Mouse (Mus musculus): ENCODE measurements around the gene Slc12a9. TPM values are rescaled to one million over a fixed set of nuclear protein-coding genes. Genes with fewer than 3 reads are reported as not detected.

Gene Slc12a9
- total RNA-seq, 2 experiments from 2014 or later, result 29.7 to 35.5 TPM

DNA sequence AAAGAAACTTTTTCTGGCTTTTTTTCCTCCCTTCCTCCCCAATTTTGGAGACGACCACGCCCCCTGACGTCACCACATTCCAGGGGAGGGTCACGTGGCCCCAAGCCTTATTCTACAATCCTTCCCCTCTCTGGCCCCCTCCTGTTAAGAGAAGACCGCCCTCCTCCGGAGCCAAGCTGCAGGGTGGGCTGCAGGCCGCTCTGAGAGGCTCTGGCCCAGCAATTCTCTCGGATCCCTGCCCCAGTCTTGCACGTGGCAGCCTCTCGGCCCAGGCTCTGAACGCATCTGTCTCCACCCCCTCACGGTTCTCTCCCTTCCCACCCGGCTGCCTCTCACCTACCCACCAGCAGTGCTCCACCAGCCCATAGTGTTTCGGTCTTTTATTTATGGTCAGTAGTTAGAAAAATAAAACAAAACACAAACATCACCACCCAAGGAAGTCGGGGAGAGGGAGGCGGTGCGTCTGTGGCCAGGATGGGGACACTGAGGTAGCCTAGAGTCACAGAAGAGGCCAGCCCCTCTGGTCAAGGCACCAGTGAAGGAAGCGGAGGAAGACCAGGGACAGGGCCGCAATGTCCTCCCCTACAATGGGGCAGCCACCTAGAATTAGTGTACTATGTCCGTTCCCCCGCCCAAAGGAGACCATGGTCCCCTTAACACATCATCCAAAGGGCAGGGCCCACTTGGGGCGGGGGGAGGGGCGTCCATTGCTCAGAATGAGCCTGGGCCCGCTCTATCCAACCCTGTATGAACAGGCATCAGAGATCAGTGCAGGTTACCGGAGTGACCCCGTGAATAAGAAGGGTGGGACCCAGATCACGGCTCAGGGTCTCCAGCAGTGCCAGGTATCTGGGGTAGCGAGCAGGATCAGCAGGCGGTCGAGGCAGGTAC, 19.0 kb downstream of the Slc12a9 start, which contains the start of gene Trip6:
Gene Trip6, minus strand, starts transcription at position 212 of the 891 bp plus-strand sequence.
- DNase-seq (ENCODE audit: low spot score in 2 of 2), result peak in 1 of 2 experiments; percentile 61

DNA sequence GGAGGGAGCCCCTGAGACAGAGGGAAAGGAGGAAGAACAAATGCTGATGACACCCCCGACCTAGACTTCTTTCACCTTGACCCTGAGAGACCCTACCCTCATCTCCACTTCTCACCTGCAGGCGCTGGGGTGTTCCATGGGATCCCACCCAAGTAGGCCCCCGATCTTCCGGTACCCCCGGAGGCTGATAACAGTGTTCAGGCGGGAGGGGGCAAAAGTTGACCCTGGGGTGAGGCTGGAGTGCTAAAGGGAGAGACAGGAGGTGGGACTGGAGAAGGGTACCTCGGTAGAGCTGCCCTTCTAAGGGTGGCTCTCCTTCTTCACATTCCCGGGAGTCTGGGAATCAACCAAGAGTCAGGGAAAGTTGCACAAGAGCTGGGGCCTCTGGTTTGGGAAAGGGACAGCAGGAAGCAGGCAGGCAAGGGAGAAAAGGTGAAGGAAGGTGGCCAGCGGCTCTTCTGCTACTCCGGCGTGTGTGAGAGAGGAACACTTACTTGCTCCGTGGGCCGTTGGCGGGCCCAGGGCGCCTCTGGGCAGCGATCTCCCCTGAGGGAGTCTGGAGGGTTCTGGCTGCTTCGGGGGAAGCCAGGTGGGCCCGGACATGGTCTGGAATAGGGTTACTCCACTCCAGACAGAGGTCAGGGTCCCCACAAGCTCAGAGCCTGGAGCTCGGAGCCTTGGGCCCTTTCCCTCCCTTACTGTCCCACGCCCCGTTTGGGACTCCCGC, 19.8 kb downstream of the Slc12a9 start:
- DNase-seq (ENCODE audit: low spot score in 2 of 2), result no peak

GRCm38 (mm10) chr5:137308356-137308755, 25.0 kb downstream of the Slc12a9 start:
- no peak for DNase-seq (ENCODE audit: low spot score in 2 of 2)

GRCm38 (mm10) chr5:137307071-137307912, 26.1 kb downstream of the Slc12a9 start, which contains the start of gene Srrt:
Srrt (minus strand) TSS chr5:137307674.
- peak; percentile 91 to 96 for DNase-seq (ENCODE audit: low spot score in 2 of 2)

DNA sequence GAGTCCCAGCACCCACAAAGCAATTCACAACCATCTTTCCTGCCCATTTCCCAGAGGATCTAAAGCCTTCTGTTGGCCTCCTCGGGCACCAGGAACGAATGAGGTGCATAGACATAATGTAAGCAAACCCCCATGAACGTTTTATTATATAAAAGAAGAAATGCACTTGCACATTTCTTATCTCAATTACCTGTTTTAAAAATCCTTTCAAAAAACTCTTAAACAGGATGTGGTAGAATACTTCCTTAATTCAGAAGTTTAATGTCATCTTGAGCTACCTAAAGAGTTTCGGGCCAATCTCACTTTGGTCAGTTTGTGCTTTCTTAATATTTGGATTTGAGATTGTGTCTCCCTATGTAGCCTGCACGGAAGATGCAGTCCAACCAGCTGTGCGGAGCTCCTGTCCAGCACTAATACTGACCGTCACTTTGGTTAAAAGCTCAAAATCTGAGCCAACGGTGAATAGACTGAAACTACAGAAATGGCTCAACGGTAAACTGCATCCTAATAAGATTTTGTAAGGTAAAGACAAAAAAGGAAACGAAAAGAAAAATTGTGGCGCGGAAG, 26.9 kb downstream of the Slc12a9 start:
- DNase-seq (ENCODE audit: low spot score in 2 of 2), result no peak

DNA sequence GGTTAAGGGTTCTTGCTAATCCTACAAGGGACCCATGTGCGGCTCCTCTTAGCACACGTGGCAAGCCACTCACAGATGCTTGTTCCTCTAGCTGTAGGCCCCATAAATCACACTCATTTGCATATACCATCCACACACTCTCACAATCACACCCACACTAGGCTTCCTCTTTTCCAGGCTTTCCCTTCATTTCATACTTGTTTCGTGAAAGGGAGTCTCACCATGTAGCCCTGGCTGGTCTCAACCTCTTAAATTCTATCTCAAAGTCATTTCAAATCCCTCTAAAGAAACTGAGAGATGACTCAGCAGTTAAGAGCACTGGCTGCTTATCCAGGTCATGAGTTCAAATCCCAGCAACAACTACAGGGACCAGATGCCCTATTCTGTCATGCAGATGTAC, 27.6 kb downstream of the Slc12a9 start:
- no peak for DNase-seq (ENCODE audit: low spot score in 2 of 2)

- DNase-seq (ENCODE audit: low spot score in 2 of 2), result no peak
Measured at GRCm38 (mm10) chr5:137304816-137305215, 28.6 kb downstream of the Slc12a9 start.

DNA sequence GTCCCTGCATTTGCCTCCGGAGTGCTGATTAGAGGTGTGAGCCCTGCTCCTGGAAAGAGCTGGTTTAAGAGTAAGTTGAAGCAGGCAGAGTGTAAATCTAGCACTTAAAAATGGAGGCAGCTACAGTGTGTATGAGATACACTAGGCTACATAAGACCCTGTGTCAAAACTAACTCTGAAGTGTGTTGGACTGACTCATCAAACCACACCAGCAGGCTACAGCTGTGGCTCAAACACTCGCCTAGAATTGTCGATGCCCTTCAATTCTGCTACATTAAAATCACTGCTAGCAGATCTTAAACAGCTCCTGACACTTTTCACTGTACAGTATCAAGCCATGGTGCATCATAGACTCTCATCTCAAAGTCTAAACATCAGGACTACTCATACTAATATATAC, 29.2 kb downstream of the Slc12a9 start:
- DNase-seq (ENCODE audit: low spot score in 2 of 2), result no peak

DNA sequence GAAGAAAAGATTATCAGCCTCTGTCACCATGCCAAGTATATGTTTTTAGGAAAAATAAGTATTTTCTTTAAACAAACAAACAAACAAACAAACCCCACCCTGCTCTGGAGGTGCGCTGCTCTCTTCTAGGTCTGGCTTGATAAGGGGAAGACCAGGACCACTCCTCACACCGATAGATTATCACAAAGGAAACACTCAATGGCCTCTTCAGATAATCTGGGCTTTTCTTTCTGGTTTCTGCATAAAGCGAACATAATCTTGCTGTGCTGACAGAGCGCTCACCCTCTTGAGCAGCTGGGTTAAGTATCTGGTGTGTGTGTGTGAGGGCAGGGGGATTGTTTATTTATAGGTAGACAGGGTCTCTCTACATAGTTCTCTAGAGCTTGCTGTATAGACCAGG, 29.8 kb downstream of the Slc12a9 start:
- DNase-seq (ENCODE audit: low spot score in 2 of 2), result no peak

- no peak for DNase-seq (ENCODE audit: low spot score in 2 of 2)
Measured at GRCm38 (mm10) chr5:137301253-137301652, 32.1 kb downstream of the Slc12a9 start.

DNA sequence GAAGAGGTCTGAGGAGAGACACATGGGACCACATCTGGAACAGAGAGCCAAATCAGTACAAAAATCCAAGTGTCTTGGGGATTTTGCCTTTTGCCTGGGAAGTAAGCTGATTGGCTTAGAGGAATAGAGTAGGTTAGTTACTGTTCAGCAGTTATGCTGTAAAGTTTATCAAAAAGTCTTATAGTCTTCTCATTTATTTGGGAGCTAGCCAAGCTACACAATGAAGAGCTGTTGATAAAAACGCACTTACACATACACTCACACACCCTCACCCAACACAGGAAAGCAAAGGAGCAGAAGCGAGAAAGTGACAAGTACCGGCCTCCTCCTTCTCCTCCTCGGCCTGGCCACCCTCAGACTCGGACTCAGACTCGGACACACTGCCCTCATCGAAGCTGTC, 34.2 kb downstream of the Slc12a9 start:
- no peak for DNase-seq (ENCODE audit: low spot score in 2 of 2)

- no peak for DNase-seq (ENCODE audit: low spot score in 2 of 2)
Measured at GRCm38 (mm10) chr5:137297126-137297525, 36.3 kb downstream of the Slc12a9 start.

DNA sequence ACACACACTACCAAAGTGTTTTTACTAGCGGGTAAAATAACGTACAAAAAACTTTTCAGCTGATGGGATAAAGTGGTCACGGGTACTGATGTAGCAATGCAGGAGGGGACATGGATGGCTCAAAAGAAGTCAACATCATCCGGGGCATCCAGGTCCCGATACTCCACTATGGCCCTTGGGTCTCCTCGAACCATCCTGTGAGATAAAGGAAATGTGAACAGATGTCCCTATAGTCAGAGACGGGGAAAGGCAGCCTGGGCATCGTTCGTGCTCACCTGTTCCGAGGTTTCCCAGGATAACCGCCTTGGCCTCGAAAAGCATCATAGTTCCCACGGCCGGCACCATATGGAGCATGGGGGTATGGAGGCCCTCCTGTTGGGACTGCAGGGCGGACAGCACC, 37.7 kb downstream of the Slc12a9 start:
- DNase-seq (ENCODE audit: low spot score in 2 of 2), result no peak

DNA sequence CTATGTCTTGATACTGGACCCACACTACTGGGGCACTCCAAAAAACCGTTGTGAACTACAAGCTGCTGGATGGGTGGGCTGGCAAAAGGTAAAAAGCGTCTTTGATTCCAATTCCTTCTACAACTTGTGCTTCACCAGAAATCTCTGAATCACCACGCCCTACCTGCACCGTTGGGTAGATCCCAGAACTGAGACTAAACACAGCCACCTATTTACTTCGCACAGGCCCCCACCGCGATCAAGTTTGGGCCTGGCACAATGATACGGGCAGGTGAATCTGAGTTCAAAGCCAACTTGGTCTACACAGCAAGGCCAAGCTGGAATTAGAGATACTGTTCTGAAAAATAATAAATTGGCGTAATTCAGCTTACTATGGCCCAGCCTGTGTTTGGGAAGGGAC, 38.1 kb downstream of the Slc12a9 start:
- DNase-seq (ENCODE audit: low spot score in 2 of 2), result no peak

GRCm38 (mm10) chr5:137294744-137295093, 38.7 kb downstream of the Slc12a9 start:
- no peak for DNase-seq (ENCODE audit: low spot score in 2 of 2)

- peak; percentile 95 to 97 for DNase-seq (ENCODE audit: low spot score in 2 of 2)
Measured at GRCm38 (mm10) chr5:137293839-137294743, 39.3 kb downstream of the Slc12a9 start, which contains the start of gene Ufsp1. Ufsp1 (plus strand) TSS chr5:137294629.

DNA sequence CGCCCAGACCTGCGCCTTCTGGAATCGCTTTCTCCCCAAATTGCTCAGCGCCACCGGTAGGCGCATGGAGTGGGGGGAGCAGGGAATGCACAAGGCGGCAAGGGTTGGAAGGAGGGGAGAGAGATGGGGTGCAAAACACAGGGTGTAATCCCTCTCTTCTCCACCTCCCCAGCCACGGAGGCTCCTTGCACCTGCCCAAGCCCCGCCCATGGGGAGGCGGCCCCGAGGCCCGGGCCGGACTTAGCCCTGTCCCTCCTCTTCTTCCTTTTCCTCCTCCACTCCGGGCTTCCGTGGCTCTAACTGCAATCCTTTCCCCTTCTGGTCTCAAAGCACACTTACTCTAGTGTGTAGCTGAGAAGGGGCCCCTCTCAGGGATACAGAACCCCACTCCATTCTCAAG, 40.1 kb downstream of the Slc12a9 start:
- DNase-seq (ENCODE audit: low spot score in 2 of 2), result no peak

DNA sequence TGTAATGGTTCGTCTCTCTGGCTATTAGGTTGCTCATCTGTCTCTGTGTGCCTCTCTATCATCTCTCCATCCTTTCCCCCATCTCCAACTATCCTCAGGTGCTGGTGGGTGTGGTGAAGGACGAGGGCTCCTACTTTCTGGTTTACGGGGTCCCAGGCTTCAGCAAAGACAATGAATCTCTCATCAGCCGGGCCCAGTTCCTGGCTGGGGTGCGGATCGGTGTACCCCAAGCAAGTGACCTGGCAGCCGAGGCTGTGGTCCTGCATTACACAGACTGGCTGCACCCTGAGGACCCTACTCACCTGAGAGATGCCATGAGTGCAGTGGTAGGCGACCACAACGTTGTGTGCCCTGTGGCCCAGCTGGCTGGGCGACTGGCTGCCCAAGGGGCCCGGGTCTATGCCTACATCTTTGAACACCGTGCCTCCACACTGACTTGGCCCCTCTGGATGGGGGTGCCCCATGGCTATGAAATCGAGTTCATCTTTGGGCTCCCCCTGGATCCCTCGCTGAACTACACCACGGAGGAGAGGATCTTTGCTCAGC, 41.9 kb downstream of the Slc12a9 start:
- DNase-seq (ENCODE audit: low spot score in 2 of 2), result no peak

DNA sequence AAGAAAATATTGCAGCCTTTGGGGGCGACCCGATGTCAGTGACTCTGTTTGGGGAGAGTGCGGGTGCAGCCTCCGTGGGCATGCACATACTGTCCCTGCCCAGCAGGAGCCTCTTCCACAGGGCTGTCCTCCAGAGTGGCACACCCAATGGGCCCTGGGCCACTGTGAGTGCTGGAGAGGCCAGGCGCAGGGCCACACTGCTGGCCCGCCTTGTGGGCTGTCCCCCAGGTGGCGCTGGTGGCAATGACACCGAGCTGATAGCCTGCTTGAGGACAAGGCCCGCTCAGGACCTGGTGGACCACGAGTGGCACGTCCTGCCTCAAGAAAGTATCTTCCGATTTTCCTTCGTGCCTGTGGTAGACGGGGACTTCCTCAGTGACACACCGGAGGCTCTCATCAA, 42.7 kb downstream of the Slc12a9 start:
- no peak for DNase-seq (ENCODE audit: low spot score in 2 of 2)
